Mouse (Mus musculus): ENCODE results near the gene Ly9. TPM values are rescaled to one million over a fixed set of nuclear protein-coding genes. Genes with fewer than 3 reads are reported as not detected.

Gene Ly9
- 11.8 and 14.7 TPM in 2 replicates for total RNA-seq (2023)

DNA sequence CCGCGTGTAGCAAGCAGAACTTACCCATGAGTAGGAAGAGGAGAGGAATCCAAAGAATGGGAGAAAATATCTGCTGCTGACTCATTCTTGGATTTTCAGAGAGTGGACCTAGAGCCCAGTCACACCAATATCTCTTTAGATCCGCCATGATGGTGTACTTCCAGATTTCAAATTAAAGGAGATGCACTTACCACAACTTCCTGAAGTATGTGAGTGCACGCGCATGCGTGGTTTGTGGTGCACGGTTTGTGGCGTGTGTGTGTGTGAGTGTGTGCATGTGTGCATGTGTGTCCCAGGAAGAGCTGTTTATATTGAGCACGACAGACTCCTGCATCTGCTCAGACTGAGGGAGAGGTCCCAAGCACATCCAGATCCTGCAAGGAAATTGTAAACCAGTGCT, at the start of gene Ly9:
Ly9 (minus strand) TSS at position 235 of the 400 bp plus-strand sequence.

DNA sequence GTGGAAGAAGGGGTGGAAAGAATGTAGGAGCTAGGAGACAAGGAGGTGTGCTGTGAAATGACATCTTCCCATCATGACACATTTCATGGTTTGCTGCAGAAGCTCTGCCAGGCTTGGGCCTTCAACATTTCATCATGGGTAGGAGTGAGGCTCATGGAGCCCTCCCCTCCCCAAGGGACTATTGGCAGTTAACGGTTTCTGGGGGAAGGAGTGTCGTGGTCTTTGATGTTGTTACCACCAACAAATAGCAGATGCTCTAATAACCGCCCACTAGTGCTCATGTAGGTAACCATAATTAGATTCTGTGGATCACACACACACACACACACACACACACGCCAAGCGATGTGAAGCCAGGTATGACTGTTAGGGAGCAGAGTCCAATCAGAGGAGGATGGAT, 45.5 kb upstream of the Ly9 start, which contains the start of gene Slamf7:
Slamf7 (minus strand) TSS at position 302 of the 400 bp plus-strand sequence.

DNA sequence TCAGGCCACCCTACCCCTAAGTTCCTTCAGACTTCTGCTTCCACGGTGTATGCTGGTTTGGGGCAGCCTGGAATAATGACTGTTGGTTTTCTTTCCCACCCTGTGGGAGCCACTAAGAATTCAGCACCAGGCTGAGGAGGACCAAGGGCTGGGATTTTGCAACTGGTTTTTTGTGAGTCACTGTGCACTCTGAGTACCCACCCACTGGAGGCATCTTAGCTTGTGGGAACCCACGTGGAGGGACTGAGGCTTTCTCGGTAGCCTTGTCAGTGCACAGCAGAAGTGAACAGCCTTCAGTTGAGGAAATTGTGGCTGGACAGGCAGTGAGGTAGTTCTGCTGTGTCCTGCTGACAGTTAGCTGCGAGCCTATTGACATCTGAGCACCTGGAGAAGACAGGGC, 48.3 kb downstream of the Ly9 start, which contains the start of gene Cd244a:
Cd244a (plus strand) TSS at position 296 of the 400 bp plus-strand sequence.

Other genes starting within 250 kb of the Ly9 start
- not detected in 2 replicates for gene Klhdc9, start 246.6 kb downstream of the Ly9 start, total RNA-seq (2023)
- gene Nectin4, start 237.3 kb downstream of the Ly9 start, total RNA-seq (2023): 1.1 and 1.6 TPM in 2 replicates
- 268 and 358 TPM in 2 replicates for gene Arhgap30, start 218.5 kb downstream of the Ly9 start, total RNA-seq (2023)
- gene Usf1, start 196.1 kb downstream of the Ly9 start, total RNA-seq (2023): 111 and 118 TPM in 2 replicates
- gene Tstd1, start 188.5 kb downstream of the Ly9 start, total RNA-seq (2023): 1.6 and 2.3 TPM in 2 replicates
- 1.2 TPM in 2 replicates for gene F11r, start 169.9 kb downstream of the Ly9 start, total RNA-seq (2023)
- 6.1 and 6.8 TPM in 2 replicates for gene Alyref2, start 103.9 kb downstream of the Ly9 start, total RNA-seq (2023)
- gene Itln1, start 72.1 kb downstream of the Ly9 start, total RNA-seq (2023): not detected in 2 replicates
- gene Cd244a, start 48.2 kb downstream of the Ly9 start, total RNA-seq (2023): 9.8 and 13.7 TPM in 2 replicates
- gene Slamf7, start 45.6 kb upstream of the Ly9 start, total RNA-seq (2023): 2.4 TPM in 2 replicates
- gene Cd48, start 74.6 kb upstream of the Ly9 start, total RNA-seq (2023): 45.1 and 49.0 TPM in 2 replicates
- gene Slamf1, start 159.7 kb upstream of the Ly9 start, total RNA-seq (2023): 0.16 TPM in 1 of 2 replicates, not detected in the other
- gene Cd84, start 232.3 kb upstream of the Ly9 start, total RNA-seq (2023): 296 and 379 TPM in 2 replicates